Mouse (Mus musculus) midbrain, embryonic 15.5 days (tissue): ENCODE data around the gene Tex14. TPM values are rescaled to one million over a fixed set of nuclear protein-coding genes. Genes with fewer than 3 reads are reported as not detected.

Experiments used
- ATAC-seq: fragments of 200-750 bp; cut with Nextera tagmentation; replicated peaks from 2 replicates; pipeline ENCODE4 v1.8.0; 2017; ENCODE audit warnings: moderate TSS enrichment
- H3K27ac ChIP-seq: fragments of 300-500 bp; sonication (generic); 2 replicates; pipeline ENCODE4 v1.5.1; 2015; ENCODE audit warnings: mild to moderate bottlenecking, inconsistent platforms
- H3K27me3 ChIP-seq: fragments of 300-500 bp; sonication (generic); replicated peaks from 2 replicates; pipeline ENCODE4 v1.6.1; 2015; ENCODE audit warnings: inconsistent platforms
- H3K36me3 ChIP-seq: fragments of 300-500 bp; sonication (generic); replicated peaks from 2 replicates; pipeline ENCODE4 v1.6.1; 2015; ENCODE audit warnings: inconsistent platforms
- H3K4me1 ChIP-seq: fragments of 300-500 bp; sonication (generic); 2 replicates; pipeline ENCODE4 v1.6.1; 2015; ENCODE audit warnings: inconsistent platforms
- H3K4me2 ChIP-seq: fragments of 300-500 bp; sonication (generic); 2 replicates; pipeline ENCODE4 v1.6.1; 2015; ENCODE audit warnings: inconsistent platforms, mild to moderate bottlenecking, moderate library complexity
- H3K4me3 ChIP-seq: fragments of 300-500 bp; sonication (generic); 2 replicates; pipeline ENCODE4 v1.5.1; 2015; ENCODE audit warnings: mild to moderate bottlenecking, inconsistent platforms
- H3K9ac ChIP-seq: fragments of 300-500 bp; sonication (generic); 2 replicates; pipeline ENCODE4 v1.6.1; 2015; ENCODE audit warnings: mild to moderate bottlenecking, inconsistent platforms
- H3K9me3 ChIP-seq: fragments of 300-500 bp; sonication (generic); 2 replicates; pipeline ENCODE4 v1.6.1; 2016; ENCODE audit warnings: inconsistent platforms
- WGBS: fragments of 180-500 bp; shearing (Covaris S2); methylation state at CpG from one replicate; pipeline ENCODE4 v1.1.7; 2015; ENCODE audit warnings: mixed read lengths; 5-methylcytosine and 5-hydroxymethylcytosine counted together
- polyA plus RNA-seq: library from polyadenylated mRNA; unstranded; fragments of >200 nt; fragmentation: Nextera tagmentation; extraction: Ambion mirVana; gene quantifications from 2 replicates; pipeline ENCODE4 v1.2.1, GENCODE M21; 2015

Tex14 gene
- 0.28 and 0.50 TPM in 2 replicates for polyA plus RNA-seq

- Histone ChIP-seq H3K9ac (peak within 1 kb of the TSS; percentile 80), H3K4me3 (peak within 1 kb of the TSS; percentile 66), H3K4me1 (peaks cover 7% of the 10 kb centered on the region), H3K27ac (peak within 1 kb of the TSS; percentile 97), H3K36me3 (no peaks in the 10 kb centered on the region), H3K27me3 (no peaks in the 10 kb centered on the region), H3K4me2 (peak within 1 kb of the TSS; percentile 60), H3K9me3 (no peaks in the 10 kb centered on the region)
- WGBS: 77% methylated on average over 27 of the region's 27 CpGs
- peak; percentile 64 for ATAC-seq
Measured at GRCm38 (mm10) chr11:87404876-87405275, at the start of gene Tex14, which contains the start of gene Rad51c. TSS of gene Tex14 (plus strand) at chr11:87405065. TSS of gene Rad51c (minus strand) at chr11:87404954.

DNA sequence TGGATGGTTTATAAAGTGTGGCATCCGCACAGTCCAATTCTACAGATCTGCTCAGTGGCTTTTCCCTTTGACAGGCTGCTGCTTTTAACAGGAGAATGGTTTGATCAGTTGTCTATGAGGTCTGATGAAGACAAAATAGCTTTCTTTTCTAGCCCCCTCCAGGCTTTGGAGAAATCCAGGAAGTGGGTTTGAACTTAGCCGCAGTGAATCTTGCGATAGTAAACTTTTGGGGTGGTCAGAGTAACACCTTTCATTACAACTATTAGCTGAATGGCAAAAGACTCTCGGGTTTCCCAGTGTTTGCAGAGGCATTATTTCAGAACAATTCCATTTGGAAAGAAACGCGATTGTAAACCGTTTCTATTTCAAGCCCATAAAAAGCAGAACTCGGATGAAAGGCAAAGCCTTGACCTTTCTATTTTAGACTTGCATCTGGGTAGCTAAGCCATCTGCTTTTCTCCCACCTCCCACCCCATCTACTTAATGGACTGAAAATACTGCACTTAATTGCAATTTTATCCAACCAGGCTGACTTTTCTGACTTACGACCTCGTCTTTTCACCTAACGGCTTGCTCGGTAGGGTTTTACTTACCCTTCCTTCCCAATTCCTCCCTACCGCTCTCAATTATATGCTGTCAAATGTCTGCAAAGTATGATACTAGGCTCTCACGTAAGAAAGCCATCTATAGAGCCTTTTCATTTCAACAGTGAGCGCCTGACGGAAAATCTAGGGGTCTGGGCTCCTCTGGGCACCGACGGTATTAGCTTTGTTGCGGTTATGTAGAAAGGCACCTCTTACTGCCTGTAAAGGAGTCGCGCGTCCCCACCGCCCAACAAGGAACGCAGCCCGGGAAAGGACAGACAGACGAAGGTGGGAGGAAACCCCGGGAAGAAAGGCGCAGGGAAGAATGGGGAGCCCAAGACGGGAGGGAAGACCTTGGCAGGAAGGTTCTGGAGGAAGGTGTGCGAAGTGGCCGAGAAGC, 47.3 kb upstream of the Tex14 start:
- ATAC-seq: peak; percentile 28; the same call in 1 of the 2 replicates
- H3K9me3 ChIP-seq: no peaks in the 10 kb centered on the region
- peak overlapping the region; percentile 93 for H3K4me3 ChIP-seq
- H3K27me3 ChIP-seq: no peaks in the 10 kb centered on the region
- peak overlapping the region; percentile 90 for H3K27ac ChIP-seq
- H3K4me1 ChIP-seq: peaks cover 15% of the 10 kb centered on the region; the same call in 1 of the 2 replicates
- peak overlapping the region; percentile 75 for H3K4me2 ChIP-seq
- no peaks in the 10 kb centered on the region for H3K36me3 ChIP-seq
- 1% methylated on average over 31 of the region's 31 CpGs for WGBS
- peak overlapping the region; percentile 87 for H3K9ac ChIP-seq

DNA sequence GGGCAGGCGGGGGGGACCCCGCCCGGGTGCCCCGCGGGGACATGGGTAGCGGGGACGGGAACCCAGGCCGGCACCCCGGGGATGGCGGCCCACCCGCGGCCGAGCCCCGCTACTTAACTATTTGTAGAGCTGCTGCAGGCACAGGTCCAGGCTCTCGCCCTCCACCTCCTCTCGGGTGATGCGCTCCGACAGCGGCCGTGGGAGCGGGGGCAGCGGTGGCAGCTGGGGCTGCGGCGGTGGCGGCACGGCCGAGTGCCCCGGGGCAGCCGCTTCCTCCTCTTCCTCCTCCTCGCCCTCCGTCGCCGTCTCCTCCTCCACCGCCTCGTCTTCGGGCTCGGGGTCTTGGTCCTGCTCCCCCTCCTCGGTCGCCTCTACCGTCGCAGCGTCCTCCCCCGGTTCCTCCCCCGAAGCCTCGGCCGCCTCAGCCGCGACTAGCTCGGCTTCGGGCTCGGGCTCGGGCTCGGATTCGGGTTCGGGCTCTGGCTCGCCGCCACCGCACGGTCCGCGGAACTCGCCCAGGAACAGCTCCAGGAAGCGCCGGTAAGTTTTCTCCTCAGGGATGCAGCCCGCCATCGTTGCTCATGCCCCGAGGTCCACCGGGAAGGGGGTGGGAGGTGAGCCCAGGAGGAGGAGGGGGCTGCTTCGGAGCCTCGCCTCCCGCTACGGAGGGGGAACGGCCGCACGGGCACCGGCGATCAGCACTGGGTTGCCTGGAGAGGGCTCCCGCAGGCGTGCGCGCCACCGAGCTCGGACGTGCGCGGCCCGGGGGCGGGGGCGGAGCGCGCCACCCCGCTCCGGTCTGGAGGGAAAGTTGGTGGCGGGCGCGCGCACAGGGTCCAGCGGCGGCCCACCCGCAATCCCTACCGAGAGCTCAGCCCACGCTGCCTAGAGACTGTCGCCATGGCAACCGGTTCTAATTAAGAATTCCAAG, 46.3 kb upstream of the Tex14 start, which contains the start of gene Ppm1e:
TSS of gene Ppm1e (minus strand) at position 693 of the 931 bp plus-strand sequence.
- peaks cover 15% of the 10 kb centered on the region; the same call in 1 of the 2 replicates for H3K4me1 ChIP-seq
- peak; percentile 95 for ATAC-seq
- H3K9ac ChIP-seq: peak within 1 kb of the TSS; percentile 87
- peak within 1 kb of the TSS; percentile 90 for H3K27ac ChIP-seq
- H3K9me3 ChIP-seq: no peaks in the 10 kb centered on the region
- H3K36me3 ChIP-seq: no peaks in the 10 kb centered on the region
- H3K4me3 ChIP-seq: peak within 1 kb of the TSS; percentile 93
- H3K27me3 ChIP-seq: no peaks in the 10 kb centered on the region
- WGBS: under 1% methylated on average over 98 of the region's 104 CpGs
- peak within 1 kb of the TSS; percentile 75 for H3K4me2 ChIP-seq

DNA sequence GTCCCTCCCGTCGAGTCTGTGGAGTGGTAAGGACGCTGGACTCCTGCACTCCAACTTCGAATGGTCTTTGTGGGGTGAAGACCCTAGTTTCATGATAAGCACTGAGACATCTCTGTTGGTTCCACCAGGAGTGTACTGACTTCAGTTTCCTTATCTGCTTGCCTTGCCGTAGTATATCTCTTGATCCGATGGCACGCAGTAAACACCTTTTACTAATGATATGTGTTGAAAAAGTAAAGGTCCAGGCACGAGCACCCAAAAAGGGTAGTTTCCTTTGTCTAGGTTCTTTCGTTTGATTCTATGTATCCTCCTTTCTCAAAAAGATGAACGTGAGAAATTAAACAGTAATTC, 45.6 kb upstream of the Tex14 start:
- Histone ChIP-seq H3K27ac (peak overlapping the region; percentile 90), H3K4me2 (peak overlapping the region; percentile 75), H3K36me3 (no peaks in the 10 kb centered on the region), H3K9me3 (no peaks in the 10 kb centered on the region), H3K9ac (no peak overlapping the region), H3K4me3 (peak overlapping the region; percentile 93), H3K4me1 (peaks cover 15% of the 10 kb centered on the region; the same call in 1 of the 2 replicates), H3K27me3 (no peaks in the 10 kb centered on the region)
- ATAC-seq: no peak
- 9% methylated on average over 10 of the region's 10 CpGs for WGBS

DNA sequence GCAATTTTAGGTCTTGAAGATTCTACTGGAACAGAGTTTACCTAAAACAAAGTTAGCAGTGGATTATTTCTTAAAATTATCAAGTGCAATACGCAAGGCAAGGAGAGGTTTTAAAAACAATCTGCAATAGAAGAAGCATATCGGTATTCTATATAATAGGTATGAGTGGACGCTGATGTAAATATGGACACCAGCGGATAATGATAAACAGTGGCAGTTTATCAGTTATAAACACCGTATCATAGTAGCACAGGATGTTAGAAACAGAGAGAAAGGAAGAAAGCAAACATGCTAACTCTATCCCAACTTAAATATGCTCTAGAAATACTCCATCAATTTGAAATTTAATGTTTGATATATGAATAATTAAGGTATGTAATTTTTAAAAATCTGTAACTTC, 39.7 kb upstream of the Tex14 start:
- H3K27ac ChIP-seq: no peak overlapping the region
- no peaks in the 10 kb centered on the region for H3K27me3 ChIP-seq
- WGBS: 93% methylated on average over 5 of the region's 5 CpGs
- H3K4me1 ChIP-seq: no peaks in the 10 kb centered on the region
- no peak overlapping the region for H3K9ac ChIP-seq
- no peak for ATAC-seq
- no peaks in the 10 kb centered on the region for H3K36me3 ChIP-seq
- H3K4me3 ChIP-seq: no peak overlapping the region
- H3K4me2 ChIP-seq: no peak overlapping the region
- H3K9me3 ChIP-seq: no peaks in the 10 kb centered on the region

- WGBS: 90% methylated on average over 7 of the region's 7 CpGs
- Histone ChIP-seq H3K4me3 (no peak overlapping the region), H3K4me2 (no peak overlapping the region), H3K27ac (no peak overlapping the region), H3K4me1 (no peaks in the 10 kb centered on the region), H3K9ac (no peak overlapping the region), H3K36me3 (no peaks in the 10 kb centered on the region), H3K9me3 (no peaks in the 10 kb centered on the region), H3K27me3 (no peaks in the 10 kb centered on the region)
- ATAC-seq: no peak
Measured at GRCm38 (mm10) chr11:87367061-87367460, 37.8 kb upstream of the Tex14 start.

DNA sequence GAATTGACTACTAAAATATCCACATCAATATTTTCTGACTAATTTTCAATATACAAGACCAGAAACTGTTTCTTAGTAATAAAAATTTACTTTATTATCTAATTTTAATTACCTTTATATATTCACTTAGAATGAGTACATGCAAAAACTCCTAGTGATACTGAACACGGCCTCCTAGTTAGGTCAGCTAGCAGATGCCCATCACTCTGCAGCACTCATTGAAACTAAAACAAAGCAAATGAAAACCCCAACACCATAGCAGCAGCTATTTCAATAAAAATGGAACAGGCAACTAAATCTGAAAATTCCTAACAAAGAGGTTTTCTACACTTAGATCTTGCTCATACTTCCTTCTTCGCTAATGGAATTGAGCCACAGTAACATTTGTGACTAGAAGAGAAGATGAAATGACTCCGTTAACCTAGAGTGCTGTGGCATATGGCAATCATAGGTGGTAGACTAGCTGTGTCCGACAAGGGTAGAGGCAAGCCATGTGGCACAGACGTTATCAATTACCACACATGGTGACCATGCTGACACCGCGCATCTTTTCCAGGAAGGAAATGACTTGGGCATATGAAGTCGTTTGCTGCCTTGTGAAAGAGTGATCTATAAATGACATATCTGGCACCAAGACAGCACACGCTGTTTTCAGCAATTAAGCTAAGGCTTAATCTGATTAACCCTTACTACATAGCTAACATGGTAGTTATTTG, 36.8 kb upstream of the Tex14 start:
- H3K9me3 ChIP-seq: no peaks in the 10 kb centered on the region
- H3K4me3 ChIP-seq: no peak overlapping the region
- no peak overlapping the region for H3K9ac ChIP-seq
- no peak overlapping the region for H3K27ac ChIP-seq
- H3K4me2 ChIP-seq: no peak overlapping the region
- H3K36me3 ChIP-seq: no peaks in the 10 kb centered on the region
- H3K27me3 ChIP-seq: no peaks in the 10 kb centered on the region
- 79% methylated on average over 9 of the region's 9 CpGs for WGBS
- no peaks in the 10 kb centered on the region for H3K4me1 ChIP-seq
- ATAC-seq: no peak

GRCm38 (mm10) chr11:87384551-87384950, 20.3 kb upstream of the Tex14 start:
- Histone ChIP-seq H3K9ac (no peak overlapping the region), H3K36me3 (no peaks in the 10 kb centered on the region), H3K4me1 (no peaks in the 10 kb centered on the region), H3K27me3 (no peaks in the 10 kb centered on the region), H3K27ac (no peak overlapping the region), H3K4me2 (no peak overlapping the region), H3K4me3 (no peak overlapping the region), H3K9me3 (no peaks in the 10 kb centered on the region)
- ATAC-seq: no peak
- WGBS: 95% methylated on average over 4 of the region's 4 CpGs

GRCm38 (mm10) chr11:87385676-87386075, 19.2 kb upstream of the Tex14 start:
- Histone ChIP-seq H3K4me3 (no peak overlapping the region), H3K27me3 (no peaks in the 10 kb centered on the region), H3K4me2 (no peak overlapping the region), H3K36me3 (no peaks in the 10 kb centered on the region), H3K9me3 (no peaks in the 10 kb centered on the region), H3K4me1 (no peaks in the 10 kb centered on the region), H3K27ac (no peak overlapping the region), H3K9ac (no peak overlapping the region)
- 98% methylated on average over 1 of the region's 1 CpGs for WGBS
- no peak for ATAC-seq

DNA sequence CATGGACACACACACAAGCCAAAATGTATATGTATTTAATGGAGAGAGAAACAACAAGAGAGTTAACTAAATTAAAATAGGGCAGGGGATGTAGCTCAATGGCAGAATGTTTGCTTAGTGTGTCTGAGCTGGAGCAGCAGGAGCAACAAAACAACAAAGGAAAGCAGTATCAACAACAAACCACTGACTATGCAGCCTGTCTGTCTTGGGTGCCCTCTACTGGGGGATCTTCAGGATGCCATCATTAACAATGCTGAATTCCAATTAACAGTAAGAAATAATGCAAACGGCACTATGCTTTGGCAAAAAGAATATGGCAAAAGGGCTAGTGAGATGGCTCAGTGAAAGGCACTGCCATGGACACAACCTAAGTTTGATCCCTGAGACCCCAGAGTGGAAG, 11.0 kb upstream of the Tex14 start:
- H3K27me3 ChIP-seq: no peaks in the 10 kb centered on the region
- no peak overlapping the region for H3K9ac ChIP-seq
- no peak overlapping the region for H3K27ac ChIP-seq
- no peaks in the 10 kb centered on the region for H3K9me3 ChIP-seq
- H3K4me3 ChIP-seq: no peak overlapping the region
- no peak overlapping the region for H3K4me2 ChIP-seq
- no peaks in the 10 kb centered on the region for H3K4me1 ChIP-seq
- H3K36me3 ChIP-seq: no peaks in the 10 kb centered on the region
- no peak for ATAC-seq
- 31% methylated on average over 1 of the region's 1 CpGs for WGBS

- no peak overlapping the region for H3K4me2 ChIP-seq
- H3K27ac ChIP-seq: no peak overlapping the region
- no peaks in the 10 kb centered on the region for H3K27me3 ChIP-seq
- no peak overlapping the region for H3K9ac ChIP-seq
- no peak overlapping the region for H3K4me3 ChIP-seq
- H3K4me1 ChIP-seq: no peaks in the 10 kb centered on the region
- no peaks in the 10 kb centered on the region for H3K9me3 ChIP-seq
- no peaks in the 10 kb centered on the region for H3K36me3 ChIP-seq
- WGBS: 91% methylated on average over 2 of the region's 2 CpGs
- no peak for ATAC-seq
Measured at GRCm38 (mm10) chr11:87398402-87398801, 6.5 kb upstream of the Tex14 start.
